Mouse (Mus musculus) forebrain, embryonic 10.5 days (tissue): ENCODE results near the gene Vmn2r36. TPM values are rescaled to one million over a fixed set of nuclear protein-coding genes. Genes with fewer than 3 reads are reported as not detected.
"Not testable (repeated sequence)": the region's sequence is repeated elsewhere in the genome, so short reads cannot be mapped to it uniquely, and the experiment has no call there.

Source experiments
- DNase-seq: peaks from one replicate; pipeline ENCODE4 v3.0.0-alpha.2; 2017; ENCODE audit warnings: low spot score; ENCODE audit errors: extremely low spot score
- H3K27ac ChIP-seq: fragments of 300-500 bp; sonication (generic); 2 replicates; pipeline ENCODE4 v1.5.1; 2016; ENCODE audit warnings: mild to moderate bottlenecking
- H3K27me3 ChIP-seq: fragments of 300-500 bp; sonication (generic); 2 replicates; pipeline ENCODE4 v1.6.1; 2016; ENCODE audit warnings: mild to moderate bottlenecking; ENCODE audit not compliant: poor library complexity, severe bottlenecking
- H3K36me3 ChIP-seq: fragments of 300-500 bp; sonication (generic); replicated peaks from 2 replicates; pipeline ENCODE4 v1.6.1; 2016; ENCODE audit warnings: mild to moderate bottlenecking, moderate library complexity
- H3K4me1 ChIP-seq: fragments of 300-500 bp; sonication (generic); 2 replicates; pipeline ENCODE4 v1.6.1; 2016
- H3K4me3 ChIP-seq: fragments of 300-500 bp; sonication (generic); 2 replicates; pipeline ENCODE4 v1.5.1; 2016; ENCODE audit warnings: mild to moderate bottlenecking, moderate library complexity
- H3K9me3 ChIP-seq: fragments of 300-500 bp; sonication (generic); 2 replicates; pipeline ENCODE4 v1.6.1; 2016; ENCODE audit warnings: mild to moderate bottlenecking, moderate library complexity
- WGBS: fragments of 180-500 bp; shearing (Covaris S2); methylation state at CpG from one replicate; pipeline ENCODE4 v1.1.7; 2016; 5-methylcytosine and 5-hydroxymethylcytosine counted together
- polyA plus RNA-seq: library from polyadenylated mRNA; unstranded; fragments of >200 nt; fragmentation: Nextera tagmentation; extraction: Ambion mirVana; gene quantifications from 2 replicates; pipeline ENCODE4 v1.2.1, GENCODE M21; 2016

The Vmn2r36 gene
- polyA plus RNA-seq, result not detected in 2 replicates

GRCm38 (mm10) chr7:7902395-7902794 lies at the start of gene Vmn2r36:
Vmn2r36 (minus strand) TSS chr7:7902495.
- DNase-seq, H3K27me3 ChIP-seq, H3K9me3 ChIP-seq, H3K36me3 ChIP-seq, H3K4me3 ChIP-seq, H3K27ac ChIP-seq, H3K4me1 ChIP-seq: not testable (repeated sequence)
- no CpG with 5 or more reads among the region's 1 CpGs for WGBS

Other genes with a start within 250 kb of the Vmn2r36 start
- gene Vmn2r34, start 213.0 kb downstream of the Vmn2r36 start, polyA plus RNA-seq, result not detected in 2 replicates
- not detected in 2 replicates for gene Vmn2r35, start 82.6 kb downstream of the Vmn2r36 start, polyA plus RNA-seq